Mouse (Mus musculus): ENCODE results near the gene Nfib. TPM values are rescaled to one million over a fixed set of nuclear protein-coding genes. Genes with fewer than 3 reads are reported as not detected.

Nfib gene
- polyA plus RNA-seq, 1 experiment from 2014 or later, result 75.7 TPM

- Histone ChIP-seq H3K4me2 (ENCODE audit: low read length) (no peak overlapping the region), H3K9me3 (ENCODE audit: control insufficient read depth, low read length) (no peaks in the 10 kb centered on the region), H3K27ac (ENCODE audit: low read depth, low read length) (no peak overlapping the region), H3K9ac (ENCODE audit: low read depth, low read length) (no peak overlapping the region), H3K4me1 (ENCODE audit: control insufficient read depth, insufficient read depth, low read depth, low read length) (no peaks in the 10 kb centered on the region), H3K36me3 (ENCODE audit: control insufficient read depth, insufficient read depth, low read length) (no peaks in the 10 kb centered on the region), H3K4me3 (ENCODE audit: low read length) (no peak overlapping the region), H3K27me3 (replicated peaks; ENCODE audit: control insufficient read depth, insufficient read depth, low read length) (no peaks in the 10 kb centered on the region)
- 76% methylated on average over 6 of the region's 6 CpGs for WGBS
- ATAC-seq, result peak; percentile 54; the same call in 1 of the 2 replicates
These were observed 41.7 kb downstream of the Nfib start for GRCm38 (mm10) chr4:82663749-82664381.

DNA sequence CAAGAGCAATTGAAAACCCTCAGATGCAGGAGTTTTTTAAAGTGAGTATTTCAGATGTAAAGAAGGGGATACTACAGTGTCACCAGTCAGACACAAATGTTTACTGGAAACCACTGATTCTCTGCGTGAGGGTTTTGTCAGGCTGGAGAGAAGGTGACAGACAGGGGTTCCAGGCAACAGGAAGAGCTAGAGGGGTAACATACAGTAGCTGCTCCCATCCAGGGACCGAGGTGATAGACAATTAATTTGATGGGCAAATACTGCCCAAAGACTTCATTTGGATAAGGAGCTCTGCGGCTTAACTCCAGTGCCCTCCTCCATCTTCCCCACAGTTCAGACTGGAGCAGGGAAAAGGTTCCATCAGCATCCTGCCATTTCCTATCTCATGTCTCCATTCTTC lies 42.9 kb downstream of the Nfib start:
- Histone ChIP-seq H3K4me1 (ENCODE audit: control insufficient read depth, insufficient read depth, low read depth, low read length) (no peaks in the 10 kb centered on the region), H3K27me3 (replicated peaks; ENCODE audit: control insufficient read depth, insufficient read depth, low read length) (no peaks in the 10 kb centered on the region), H3K9me3 (ENCODE audit: control insufficient read depth, low read length) (no peaks in the 10 kb centered on the region), H3K27ac (ENCODE audit: low read depth, low read length) (no peak overlapping the region), H3K36me3 (ENCODE audit: control insufficient read depth, insufficient read depth, low read length) (no peaks in the 10 kb centered on the region), H3K4me2 (ENCODE audit: low read length) (no peak overlapping the region), H3K9ac (ENCODE audit: low read depth, low read length) (no peak overlapping the region), H3K4me3 (ENCODE audit: low read length) (no peak overlapping the region)
- no peak for ATAC-seq
- WGBS, result 82% methylated on average over 3 of the region's 3 CpGs

DNA sequence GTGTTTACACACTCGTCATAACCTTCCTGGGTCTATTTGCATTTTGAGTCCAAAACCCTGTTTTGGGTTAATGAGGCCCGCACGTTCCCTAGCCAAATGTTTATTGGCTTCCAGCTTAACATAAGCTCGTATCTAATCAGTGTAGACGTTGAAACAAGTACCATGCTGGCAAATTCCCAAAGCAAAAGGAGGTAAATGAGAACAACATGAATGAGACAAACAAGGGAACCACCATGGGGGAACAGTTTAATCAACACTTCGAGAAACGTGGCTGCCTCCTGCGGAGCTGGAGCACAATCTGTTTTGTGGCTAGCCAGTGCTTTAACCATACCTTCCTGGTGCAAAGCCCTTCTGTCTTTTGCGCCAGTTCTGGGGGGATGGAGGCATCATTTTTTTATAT lies 43.3 kb downstream of the Nfib start:
- Histone ChIP-seq H3K9me3 (ENCODE audit: control insufficient read depth, low read length) (no peaks in the 10 kb centered on the region), H3K9ac (ENCODE audit: low read depth, low read length) (no peak overlapping the region), H3K27me3 (replicated peaks; ENCODE audit: control insufficient read depth, insufficient read depth, low read length) (no peaks in the 10 kb centered on the region), H3K4me1 (ENCODE audit: control insufficient read depth, insufficient read depth, low read depth, low read length) (no peaks in the 10 kb centered on the region), H3K36me3 (ENCODE audit: control insufficient read depth, insufficient read depth, low read length) (no peaks in the 10 kb centered on the region), H3K4me2 (ENCODE audit: low read length) (no peak overlapping the region), H3K4me3 (ENCODE audit: low read length) (no peak overlapping the region), H3K27ac (ENCODE audit: low read depth, low read length) (no peak overlapping the region)
- 25% methylated on average over 9 of the region's 9 CpGs for WGBS
- ATAC-seq, result 0 out of 2 replicates have a peak, but pooled peaks have one; percentile 14

- no peak overlapping the region for H3K4me2 ChIP-seq (ENCODE audit: low read length)
- H3K27me3 ChIP-seq (replicated peaks; ENCODE audit: control insufficient read depth, insufficient read depth, low read length), result no peaks in the 10 kb centered on the region
- H3K9ac ChIP-seq (ENCODE audit: low read depth, low read length), result no peak overlapping the region
- WGBS, result 80% methylated on average over 7 of the region's 7 CpGs
- no peak overlapping the region for H3K27ac ChIP-seq (ENCODE audit: low read depth, low read length)
- ATAC-seq, result no peak
- no peaks in the 10 kb centered on the region for H3K9me3 ChIP-seq (ENCODE audit: control insufficient read depth, low read length)
- H3K36me3 ChIP-seq (ENCODE audit: control insufficient read depth, insufficient read depth, low read length), result no peaks in the 10 kb centered on the region
- no peak overlapping the region for H3K4me3 ChIP-seq (ENCODE audit: low read length)
- no peaks in the 10 kb centered on the region for H3K4me1 ChIP-seq (ENCODE audit: control insufficient read depth, insufficient read depth, low read depth, low read length)
These were observed 44.3 kb downstream of the Nfib start for GRCm38 (mm10) chr4:82661215-82661614.

GRCm38 (mm10) chr4:82645679-82646078 lies 59.9 kb downstream of the Nfib start:
- Histone ChIP-seq H3K4me3 (ENCODE audit: low read length) (no peak overlapping the region), H3K36me3 (ENCODE audit: control insufficient read depth, insufficient read depth, low read length) (no peaks in the 10 kb centered on the region), H3K27me3 (replicated peaks; ENCODE audit: control insufficient read depth, insufficient read depth, low read length) (no peaks in the 10 kb centered on the region), H3K27ac (ENCODE audit: low read depth, low read length) (no peak overlapping the region), H3K9ac (ENCODE audit: low read depth, low read length) (no peak overlapping the region), H3K4me2 (ENCODE audit: low read length) (no peak overlapping the region), H3K9me3 (ENCODE audit: control insufficient read depth, low read length) (no peaks in the 10 kb centered on the region), H3K4me1 (ENCODE audit: control insufficient read depth, insufficient read depth, low read depth, low read length) (no peaks in the 10 kb centered on the region)
- WGBS, result 79% methylated on average over 5 of the region's 5 CpGs
- ATAC-seq, result no peak

DNA sequence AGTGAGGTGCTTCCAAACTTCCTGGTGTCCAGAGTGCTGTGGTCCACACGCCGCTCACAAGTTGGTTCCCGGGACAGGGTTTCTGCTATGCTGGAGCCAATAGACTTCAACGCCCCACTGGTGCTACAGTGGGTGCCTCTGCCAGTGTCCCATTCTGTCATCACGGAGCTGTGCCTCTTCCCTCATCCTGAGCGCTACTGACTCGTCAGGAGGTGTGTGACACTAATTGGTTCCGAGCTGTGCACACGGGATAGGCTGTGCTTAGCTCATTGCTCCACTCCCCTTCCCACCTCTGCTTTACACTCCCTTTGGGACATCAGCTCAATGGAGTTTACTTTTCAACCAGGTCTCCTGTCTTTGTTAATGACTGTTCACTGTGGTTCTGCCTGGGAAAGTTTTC lies 60.8 kb downstream of the Nfib start:
- Histone ChIP-seq H3K4me2 (ENCODE audit: low read length) (no peak overlapping the region), H3K9me3 (ENCODE audit: control insufficient read depth, low read length) (no peaks in the 10 kb centered on the region), H3K4me1 (ENCODE audit: control insufficient read depth, insufficient read depth, low read depth, low read length) (no peaks in the 10 kb centered on the region), H3K27me3 (replicated peaks; ENCODE audit: control insufficient read depth, insufficient read depth, low read length) (no peaks in the 10 kb centered on the region), H3K9ac (ENCODE audit: low read depth, low read length) (no peak overlapping the region), H3K36me3 (ENCODE audit: control insufficient read depth, insufficient read depth, low read length) (no peaks in the 10 kb centered on the region), H3K4me3 (ENCODE audit: low read length) (no peak overlapping the region), H3K27ac (ENCODE audit: low read depth, low read length) (no peak overlapping the region)
- no peak for ATAC-seq
- 48% methylated on average over 9 of the region's 9 CpGs for WGBS

- Histone ChIP-seq H3K4me2 (ENCODE audit: low read length) (no peak overlapping the region), H3K9ac (ENCODE audit: low read depth, low read length) (no peak overlapping the region), H3K27ac (ENCODE audit: low read depth, low read length) (no peak overlapping the region), H3K4me3 (ENCODE audit: low read length) (no peak overlapping the region), H3K9me3 (ENCODE audit: control insufficient read depth, low read length) (no peaks in the 10 kb centered on the region), H3K4me1 (ENCODE audit: control insufficient read depth, insufficient read depth, low read depth, low read length) (no peaks in the 10 kb centered on the region), H3K36me3 (ENCODE audit: control insufficient read depth, insufficient read depth, low read length) (no peaks in the 10 kb centered on the region), H3K27me3 (replicated peaks; ENCODE audit: control insufficient read depth, insufficient read depth, low read length) (no peaks in the 10 kb centered on the region)
- ATAC-seq, result no peak; the same call in 1 of the 2 replicates
- WGBS, result 40% methylated on average over 5 of the region's 5 CpGs
These were observed 61.8 kb downstream of the Nfib start for GRCm38 (mm10) chr4:82643734-82644085.

- no peak overlapping the region for H3K4me3 ChIP-seq (ENCODE audit: low read length)
- no peaks in the 10 kb centered on the region; the same call in 1 of the 2 replicates for H3K27me3 ChIP-seq (replicated peaks; ENCODE audit: control insufficient read depth, insufficient read depth, low read length)
- H3K36me3 ChIP-seq (ENCODE audit: control insufficient read depth, insufficient read depth, low read length), result no peaks in the 10 kb centered on the region
- peak; percentile 94 for ATAC-seq
- no peaks in the 10 kb centered on the region for H3K4me1 ChIP-seq (ENCODE audit: control insufficient read depth, insufficient read depth, low read depth, low read length)
- WGBS, result 28% methylated on average over 6 of the region's 6 CpGs
- no peaks in the 10 kb centered on the region for H3K9me3 ChIP-seq (ENCODE audit: control insufficient read depth, low read length)
- no peak overlapping the region for H3K4me2 ChIP-seq (ENCODE audit: low read length)
- no peak overlapping the region for H3K9ac ChIP-seq (ENCODE audit: low read depth, low read length)
- peak overlapping the region; percentile 9; the same call in 1 of the 2 replicates for H3K27ac ChIP-seq (ENCODE audit: low read depth, low read length)
These were observed 62.4 kb downstream of the Nfib start for GRCm38 (mm10) chr4:82643022-82643733.

- Histone ChIP-seq H3K4me3 (ENCODE audit: low read length) (no peak overlapping the region), H3K9me3 (ENCODE audit: control insufficient read depth, low read length) (no peaks in the 10 kb centered on the region), H3K27me3 (replicated peaks; ENCODE audit: control insufficient read depth, insufficient read depth, low read length) (no peaks in the 10 kb centered on the region; the same call in 1 of the 2 replicates), H3K9ac (ENCODE audit: low read depth, low read length) (no peak overlapping the region), H3K4me2 (ENCODE audit: low read length) (no peak overlapping the region), H3K36me3 (ENCODE audit: control insufficient read depth, insufficient read depth, low read length) (no peaks in the 10 kb centered on the region), H3K4me1 (ENCODE audit: control insufficient read depth, insufficient read depth, low read depth, low read length) (no peaks in the 10 kb centered on the region), H3K27ac (ENCODE audit: low read depth, low read length) (no peak overlapping the region)
- WGBS, result 73% methylated on average over 5 of the region's 5 CpGs
- ATAC-seq, result no peak
These were observed 64.4 kb downstream of the Nfib start for GRCm38 (mm10) chr4:82641066-82641680.

Data from hindbrain, embryonic 16.5 days (tissue).